Mouse (Mus musculus): ENCODE data around the gene Copb1.

DNA sequence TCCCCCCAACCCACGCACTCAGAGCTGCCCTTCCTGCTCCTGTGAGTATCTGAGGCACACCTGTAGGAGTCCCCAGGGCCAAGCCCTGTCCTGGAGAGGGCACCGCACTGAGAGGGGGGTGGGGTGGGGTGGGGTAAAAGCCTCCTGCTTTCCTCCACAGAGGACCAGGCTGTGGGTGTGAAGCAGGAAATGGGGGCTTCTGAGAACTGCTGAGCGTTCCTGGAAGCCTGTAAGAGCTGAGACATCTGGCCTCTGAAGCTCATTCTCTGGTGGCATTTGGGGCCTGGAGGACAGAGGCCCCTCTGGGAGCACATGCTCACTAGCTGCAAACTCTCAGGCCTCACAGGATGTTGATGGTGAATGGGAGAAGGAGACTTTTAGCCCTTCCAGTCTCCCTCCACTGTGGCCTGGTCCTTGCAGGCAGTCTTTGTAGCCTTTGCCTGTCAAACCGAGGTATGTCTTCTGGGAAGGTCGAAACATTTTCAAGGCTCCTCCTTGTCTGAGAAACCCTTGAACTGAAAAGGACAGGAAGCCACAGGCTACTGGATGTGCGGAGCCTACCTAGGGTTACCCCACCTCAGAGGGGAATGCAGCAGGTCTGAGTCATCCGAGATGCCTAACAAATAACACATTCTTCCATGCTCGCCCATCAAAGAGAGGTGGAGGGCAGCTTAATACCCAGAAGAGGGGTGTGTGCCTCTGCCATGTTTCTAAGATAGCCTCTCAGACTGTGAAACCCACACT, 83.0 kb downstream of the Copb1 start:
- TF ChIP-seq CTCF (IDR thresholded peaks at IDR 0.05; ENCODE audit: extremely low read depth, insufficient read depth, insufficient read length, insufficient replicate concordance) (no peak), POLR2A (IDR thresholded peaks at IDR 0.05; ENCODE audit: low read depth, low read length) (no peak)
